Mouse (Mus musculus): ENCODE measurements around the gene Pabpc4.

GRCm38 (mm10) chr4:123292390-123292789, 30.2 kb downstream of the Pabpc4 start:
- TF ChIP-seq JUN (IDR thresholded peaks at IDR 0.05; ENCODE audit: insufficient read depth, low read depth, low read length) = no peak
- TF ChIP-seq E2F4 (IDR thresholded peaks at IDR 0.05; ENCODE audit: insufficient replicate concordance, low read depth, low read length) = no peak
- TF ChIP-seq POLR2A (IDR thresholded peaks at IDR 0.05; ENCODE audit: low read depth, low read length) = no peak
- no peak for TF ChIP-seq EP300 (IDR thresholded peaks at IDR 0.05; ENCODE audit: low read length)
- TF ChIP-seq UBTF (IDR thresholded peaks at IDR 0.05; ENCODE audit: low read depth, low read length) = no peak
- TF ChIP-seq CTCF (conservative IDR thresholded peaks at IDR 0.05 in 1 of 2, IDR thresholded peaks at IDR 0.05 in 1 of 2; ENCODE audit: low read depth in 2 of 2, low read length in 2 of 2) = no peak
- TF ChIP-seq MAX (IDR thresholded peaks at IDR 0.05; ENCODE audit: low read length) = no peak
- no peak for TF ChIP-seq POLR2AphosphoS2 (IDR thresholded peaks at IDR 0.05; ENCODE audit: low read depth, low read length)
- TF ChIP-seq IRF4 (IDR thresholded peaks at IDR 0.05; ENCODE audit: low read depth, low read length) = no peak
- no peak for TF ChIP-seq MXI1 (IDR thresholded peaks at IDR 0.05; ENCODE audit: low read depth, low read length)
- TF ChIP-seq TCF12 (IDR thresholded peaks at IDR 0.05; ENCODE audit: low read depth, low read length) = no peak
- no peak for TF ChIP-seq HCFC1 (IDR thresholded peaks at IDR 0.05; ENCODE audit: low read depth, low read length)
